Mouse (Mus musculus): ENCODE data around the gene Nosip.

GRCm38 (mm10) chr7:45125144-45125600 is 62.9 kb downstream of the Nosip start:
- TF ChIP-seq CTCF (IDR thresholded peaks at IDR 0.05; ENCODE audit: low read depth, low read length) (no peak), POLR2A (IDR thresholded peaks at IDR 0.05; ENCODE audit: extremely low read depth, insufficient read depth, low read length) (no peak)
